Mouse (Mus musculus): ENCODE results near the gene Paqr6.

DNA sequence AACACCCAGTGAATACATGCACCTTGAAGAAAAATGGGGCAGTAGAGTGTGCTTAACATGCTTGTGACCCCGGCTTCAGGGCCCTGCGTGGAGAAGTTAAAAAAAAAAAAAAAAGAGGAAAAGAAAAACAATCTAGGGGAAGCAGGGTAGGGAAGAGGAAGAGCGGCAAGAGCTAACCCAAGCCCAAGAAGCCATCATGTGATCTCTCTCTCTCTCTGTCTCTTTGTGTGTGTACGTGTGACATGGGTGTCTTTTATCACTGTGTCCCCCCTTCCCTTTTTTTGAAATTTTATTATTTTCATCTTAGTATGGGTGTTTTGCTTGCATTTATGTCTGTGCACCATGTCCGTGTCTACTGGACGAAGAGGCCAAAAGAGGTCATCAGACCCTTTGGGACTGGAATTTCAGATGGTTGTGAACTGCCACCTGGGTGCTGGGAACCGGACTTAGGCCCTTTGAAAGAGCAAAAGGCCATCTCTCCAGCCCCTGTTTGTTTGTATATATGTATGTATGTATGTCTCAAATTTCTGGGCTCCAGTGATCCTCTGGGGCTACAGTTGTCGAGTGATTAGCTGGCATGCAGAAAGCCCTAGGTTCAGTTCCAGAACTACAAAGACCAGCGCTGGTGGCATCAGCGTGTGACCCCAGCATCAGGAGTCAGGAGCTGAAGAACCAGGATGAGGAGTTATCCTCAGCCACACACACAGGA lies 39.3 kb downstream of the Paqr6 start:
- TF ChIP-seq HCFC1 (IDR thresholded peaks at IDR 0.05; ENCODE audit: borderline replicate concordance, insufficient read depth, low read length): no peak
- no peak for TF ChIP-seq MAFK (IDR thresholded peaks at IDR 0.05; ENCODE audit: insufficient read depth, low read depth, low read length)
- no peak for TF ChIP-seq ZC3H11A (IDR thresholded peaks at IDR 0.05; ENCODE audit: borderline replicate concordance, low read depth, low read length)

Data from ES-E14 (cell line).